Mouse (Mus musculus) induced T-regulatory cell, adult 2 months (primary cell): ENCODE measurements around the gene Rusc2.

ENCODE experiments used
- DNase-seq: peaks from one replicate; pipeline ENCODE4 v3.0.0-alpha.2; 2012; ENCODE audit warnings: low read depth

Gene Rusc2

GRCm38 (mm10) chr4:43416071-43416490 lies 34.3 kb downstream of the Rusc2 start:
- no peak for DNase-seq

- DNase-seq, result no peak
These were observed 35.7 kb downstream of the Rusc2 start for GRCm38 (mm10) chr4:43417269-43418062.

GRCm38 (mm10) chr4:43418450-43418849 lies 36.7 kb downstream of the Rusc2 start:
- DNase-seq, result no peak

GRCm38 (mm10) chr4:43418973-43419656 lies 37.3 kb downstream of the Rusc2 start:
- no peak for DNase-seq

- no peak for DNase-seq
These were observed 38.1 kb downstream of the Rusc2 start for GRCm38 (mm10) chr4:43419801-43420281.

GRCm38 (mm10) chr4:43420305-43420704 lies 38.5 kb downstream of the Rusc2 start:
- DNase-seq, result peak; percentile 87

GRCm38 (mm10) chr4:43421632-43422240 lies 40.0 kb downstream of the Rusc2 start:
- no peak for DNase-seq

GRCm38 (mm10) chr4:43423267-43423934 lies 41.6 kb downstream of the Rusc2 start:
- DNase-seq, result no peak

GRCm38 (mm10) chr4:43424072-43424471 lies 42.3 kb downstream of the Rusc2 start:
- DNase-seq, result no peak

- DNase-seq, result no peak
These were observed 43.4 kb downstream of the Rusc2 start for GRCm38 (mm10) chr4:43425197-43425596.

GRCm38 (mm10) chr4:43425648-43426380 lies 44.0 kb downstream of the Rusc2 start:
- DNase-seq, result peak; percentile 51

GRCm38 (mm10) chr4:43426487-43426886 lies 44.7 kb downstream of the Rusc2 start:
- no peak for DNase-seq

- DNase-seq, result peak; percentile 81
These were observed 45.9 kb downstream of the Rusc2 start for GRCm38 (mm10) chr4:43427501-43428179.

- no peak for DNase-seq
These were observed 46.5 kb downstream of the Rusc2 start for GRCm38 (mm10) chr4:43428180-43428861.

- DNase-seq, result no peak
These were observed 47.2 kb downstream of the Rusc2 start, which contains the start of gene Fam166b for GRCm38 (mm10) chr4:43428946-43429345. Gene Fam166b (minus strand): TSS chr4:43429134.

GRCm38 (mm10) chr4:43431690-43432089 lies 49.9 kb downstream of the Rusc2 start:
- DNase-seq, result peak; percentile 92

GRCm38 (mm10) chr4:43432832-43433231 lies 51.1 kb downstream of the Rusc2 start:
- DNase-seq, result no peak

- DNase-seq, result no peak
These were observed 59.9 kb downstream of the Rusc2 start, which contains the start of gene Tesk1 for GRCm38 (mm10) chr4:43441639-43442038. Gene Tesk1 (plus strand): TSS chr4:43441939.

- DNase-seq, result peak; percentile 100
These were observed 60.3 kb downstream of the Rusc2 start for GRCm38 (mm10) chr4:43442044-43442443.
